Mouse (Mus musculus) gastrocnemius, postnatal 10 days (tissue): ENCODE data around the gene Cnnm4. TPM values are rescaled to one million over a fixed set of nuclear protein-coding genes. Genes with fewer than 3 reads are reported as not detected.

ENCODE experiments used
- DNase-seq: peaks from one replicate; pipeline ENCODE4 v3.0.0; 2021; ENCODE audit warnings: mixed read lengths
- total RNA-seq, 2 experiments: library from RNA; stranded (reverse); gene quantifications; 2 replicates each; pipeline ENCODE4 v1.2.3; 2021

The Cnnm4 gene
- total RNA-seq, 2 experiments from 2014 or later: 4.3 to 5.7 TPM

DNA sequence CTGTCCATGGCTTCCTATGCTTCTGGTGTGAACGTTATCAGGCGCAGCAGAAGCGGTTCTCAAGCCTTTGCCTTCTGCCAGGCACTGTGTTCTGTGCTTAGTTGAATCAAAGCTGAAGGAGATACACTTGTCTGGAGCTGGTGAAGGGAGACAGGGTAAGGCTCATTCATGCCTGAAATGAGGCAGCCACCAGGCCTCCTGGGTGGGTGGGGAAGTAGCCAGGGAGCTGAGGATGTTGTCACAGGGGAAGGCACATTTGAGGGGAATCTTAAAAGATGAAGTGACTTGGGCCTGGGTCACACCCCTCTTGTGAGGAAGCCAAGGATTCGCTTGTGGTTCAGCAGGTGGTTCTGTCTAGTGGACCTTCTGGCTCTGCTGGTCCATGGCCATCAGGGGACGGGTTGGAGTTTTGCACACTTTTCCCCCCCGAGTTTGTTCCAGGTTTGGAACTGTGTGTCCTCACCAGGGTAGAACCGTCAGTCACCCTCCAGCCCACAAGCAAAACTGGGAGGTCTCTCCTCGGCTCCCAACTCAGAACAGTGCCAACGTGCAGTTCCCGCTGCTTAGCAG lies 1.9 kb downstream of the Cnnm4 start:
- no peak for DNase-seq

DNA sequence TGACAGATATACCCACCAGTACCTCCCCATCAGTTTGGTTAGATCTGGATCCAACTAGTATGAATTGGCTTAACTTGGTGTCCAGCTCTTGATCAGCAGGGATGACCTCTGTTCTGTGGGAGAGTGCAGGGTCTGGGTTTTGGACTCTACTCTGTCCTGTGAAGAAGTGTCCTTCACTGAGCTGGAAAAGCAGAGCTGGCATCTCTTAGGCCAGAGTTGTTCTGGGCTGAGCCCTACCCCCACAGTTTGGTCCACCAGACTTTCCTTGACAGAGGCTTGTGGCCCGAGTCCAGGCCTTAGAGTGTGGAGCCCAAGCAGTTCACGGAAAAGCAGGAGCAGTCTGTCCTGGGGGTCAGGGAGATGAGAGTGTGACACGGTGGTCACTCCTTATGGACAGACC lies 3.2 kb downstream of the Cnnm4 start:
- DNase-seq: no peak

DNA sequence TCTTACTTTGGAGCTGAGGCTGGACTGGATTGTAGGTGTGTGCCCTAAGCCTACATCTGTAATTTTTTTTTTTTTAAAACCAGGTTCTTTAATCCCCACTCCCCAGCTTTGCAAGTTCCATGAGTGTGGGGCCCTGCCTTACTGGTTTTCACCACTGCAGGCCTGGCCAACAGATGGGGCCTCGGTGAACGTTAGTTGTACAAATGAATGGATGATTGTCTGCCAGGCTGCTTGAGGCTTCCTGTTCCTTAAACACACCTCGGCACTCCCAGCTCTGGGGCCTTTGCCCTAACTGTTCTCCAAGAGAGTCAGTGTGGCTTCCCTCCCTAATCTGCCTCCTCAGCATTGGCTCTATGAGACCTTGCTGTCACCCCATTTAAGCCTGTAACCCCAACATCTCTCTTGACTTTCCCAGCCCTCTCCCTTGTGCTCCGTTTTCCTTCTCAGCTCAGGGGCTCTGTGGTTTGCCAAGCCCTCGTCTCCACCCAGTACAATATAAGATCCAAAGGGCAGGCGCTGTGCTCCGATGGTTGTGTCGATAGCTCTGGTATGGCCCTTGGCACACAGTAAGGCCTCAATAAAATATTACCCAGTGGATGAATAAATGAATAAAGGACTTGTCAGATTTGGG lies 4.2 kb downstream of the Cnnm4 start:
- no peak for DNase-seq

DNA sequence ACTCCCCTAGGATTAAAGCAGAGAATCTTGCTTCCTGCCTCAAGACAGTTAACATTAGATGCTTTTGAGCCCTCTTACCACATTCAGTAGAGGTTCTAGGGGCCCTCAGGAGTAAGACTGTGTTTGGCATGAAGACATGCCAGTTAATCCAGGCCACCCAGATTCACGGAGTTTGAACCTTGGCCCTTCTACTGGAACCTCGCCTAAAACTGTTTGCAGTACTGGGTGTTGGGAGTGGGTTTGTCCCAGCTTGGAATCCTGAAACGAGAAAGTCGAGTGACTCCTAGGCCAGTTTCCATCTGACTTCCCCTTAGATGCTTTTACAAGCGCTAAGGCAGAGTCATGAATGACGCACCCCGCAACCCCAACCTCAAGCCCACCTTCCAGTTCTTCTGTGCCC lies 5.0 kb downstream of the Cnnm4 start:
- DNase-seq: no peak

DNA sequence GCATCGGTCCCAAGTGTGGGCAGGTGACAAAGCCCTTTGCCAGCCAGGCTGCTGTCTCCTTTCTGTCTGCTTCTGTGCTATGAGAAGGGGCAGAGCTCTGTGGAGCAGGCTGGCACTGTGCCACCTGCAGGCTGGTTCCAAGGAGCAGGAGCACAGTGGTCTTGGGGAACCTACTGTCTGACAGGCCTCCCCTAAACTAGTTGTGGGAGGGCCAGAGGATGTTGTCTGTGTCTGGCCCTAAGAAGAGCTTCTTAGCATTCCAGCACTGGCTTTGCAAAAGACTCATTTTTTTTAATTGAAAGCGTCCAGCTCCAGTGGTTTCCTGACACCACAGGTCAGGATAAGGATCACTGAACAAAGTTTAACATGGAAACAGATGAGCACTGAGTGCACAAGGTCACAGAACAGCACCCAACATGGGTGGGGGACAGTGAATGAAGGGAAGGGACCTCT lies 6.9 kb downstream of the Cnnm4 start:
- no peak for DNase-seq

DNA sequence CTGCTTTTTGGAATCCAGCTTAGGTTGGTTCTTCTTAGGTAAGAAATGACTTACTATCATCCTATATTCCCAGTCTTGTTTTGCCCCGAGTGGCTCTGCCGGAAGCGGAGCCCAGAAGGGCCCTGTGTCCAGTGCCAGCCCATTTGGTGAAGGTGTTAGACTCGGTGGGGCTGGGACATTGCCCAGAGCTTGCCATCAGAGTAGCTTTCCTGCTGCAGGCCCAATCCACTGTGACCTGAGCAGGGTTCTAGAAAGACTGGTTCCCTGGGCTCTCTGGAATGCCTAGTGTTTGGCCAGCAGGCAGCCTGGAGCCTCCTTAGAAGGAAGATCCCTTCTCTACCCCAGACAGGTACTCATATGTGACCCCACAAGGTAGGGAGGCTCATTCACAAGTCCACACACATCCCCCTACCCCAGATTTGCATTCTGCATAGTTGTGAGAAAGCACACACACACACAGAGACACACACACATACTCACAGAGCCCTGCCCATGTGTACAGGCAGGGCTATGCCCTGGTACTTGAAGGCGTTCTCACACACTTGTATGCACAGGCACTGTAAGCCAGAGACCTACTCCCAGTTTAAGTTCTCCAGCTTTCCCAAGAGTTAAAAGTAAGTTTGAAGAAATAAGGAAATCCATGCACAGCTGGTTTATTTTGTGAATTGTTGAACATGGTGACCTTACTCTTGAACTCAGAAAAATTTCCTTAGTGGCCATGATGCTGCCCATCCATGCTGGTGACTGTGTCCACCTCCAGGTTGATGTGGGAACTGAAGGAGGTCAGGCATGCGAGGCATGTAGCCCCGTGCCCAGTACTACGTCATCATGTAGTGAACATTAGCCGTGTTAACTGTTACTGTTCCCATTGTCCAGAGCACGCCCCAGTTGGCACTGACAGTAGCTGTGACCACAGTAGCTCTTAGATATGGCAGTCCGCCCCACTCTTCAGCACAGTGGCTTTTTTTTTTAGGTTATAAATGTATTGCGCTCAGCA lies 8.8 kb downstream of the Cnnm4 start:
- no peak for DNase-seq

DNA sequence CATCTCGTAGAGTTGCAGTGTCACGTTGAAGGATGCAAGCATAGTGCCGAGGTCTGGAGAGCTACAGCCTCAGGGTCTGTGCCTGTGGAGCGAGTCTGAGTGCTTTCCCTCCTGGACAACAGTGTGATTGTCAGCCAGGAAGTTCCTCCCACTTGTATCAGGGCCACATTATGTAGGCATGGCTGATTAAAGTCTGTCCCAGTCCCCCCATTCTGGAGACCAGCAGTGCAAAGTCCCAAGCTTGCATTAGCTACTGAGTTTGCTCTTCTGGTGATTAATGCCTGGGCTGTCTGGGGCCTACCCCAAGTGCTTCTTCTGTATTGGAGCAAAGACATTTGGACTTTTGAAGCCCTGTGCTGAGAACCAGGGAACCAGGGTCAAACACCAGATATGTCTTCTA lies 12.4 kb downstream of the Cnnm4 start:
- DNase-seq: no peak

DNA sequence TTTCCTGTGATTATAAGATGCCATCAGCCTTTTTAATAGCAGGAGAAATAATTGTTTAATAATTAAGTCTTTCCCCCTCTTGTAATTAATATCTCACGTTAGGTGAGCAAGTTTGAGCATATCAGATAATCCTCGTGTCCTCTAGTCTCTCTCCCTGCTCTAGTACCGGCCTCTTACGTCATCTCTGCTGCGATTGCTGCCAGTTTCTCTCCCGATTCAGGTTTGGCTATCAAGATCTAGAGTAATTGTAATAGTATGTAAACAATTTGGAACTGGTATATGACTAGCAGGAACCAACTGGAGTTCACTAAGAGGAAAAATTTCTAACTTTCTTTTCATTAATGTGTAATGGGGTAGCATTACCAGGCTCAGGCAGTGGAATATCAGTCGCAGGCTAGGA lies 13.7 kb downstream of the Cnnm4 start:
- DNase-seq: no peak

DNA sequence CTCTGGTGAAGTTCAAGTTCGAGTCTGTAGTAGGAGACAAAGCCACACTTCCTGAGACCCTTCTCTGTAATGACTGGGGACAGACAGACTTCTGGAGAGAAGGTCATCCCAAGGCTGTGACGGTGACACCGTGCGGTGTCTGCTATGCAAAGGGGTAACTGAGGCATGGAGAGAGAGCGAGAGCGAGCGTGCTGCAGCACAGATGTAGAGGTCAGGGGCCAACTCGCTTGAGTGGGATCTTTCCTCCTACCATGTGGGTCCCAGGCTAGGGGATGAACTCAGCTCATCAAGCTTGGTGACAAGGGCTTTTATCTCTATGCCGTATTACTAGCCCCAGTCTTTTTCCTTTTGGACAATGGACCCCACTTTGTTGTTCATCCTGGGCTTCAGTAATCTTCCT lies 15.7 kb downstream of the Cnnm4 start:
- DNase-seq: no peak

DNA sequence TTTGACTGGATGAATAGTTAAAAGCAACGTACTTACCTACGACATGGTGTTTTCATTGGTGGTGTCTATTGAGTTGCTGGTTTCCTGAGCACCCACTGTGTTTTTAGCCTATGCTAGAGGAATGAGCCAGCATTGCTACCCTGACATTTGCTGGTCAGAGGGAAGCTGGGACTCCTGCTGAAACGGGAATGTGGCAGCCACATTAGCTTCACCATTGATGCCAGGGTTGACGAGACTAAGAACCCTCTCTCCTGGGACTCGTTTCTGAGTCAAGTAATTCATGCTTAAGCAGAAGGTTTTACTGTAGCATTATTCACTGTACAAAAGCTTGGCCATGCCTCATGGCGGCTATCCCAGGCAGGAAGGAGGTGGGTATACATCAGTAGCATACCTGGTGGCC lies 18.2 kb downstream of the Cnnm4 start:
- no peak for DNase-seq

DNA sequence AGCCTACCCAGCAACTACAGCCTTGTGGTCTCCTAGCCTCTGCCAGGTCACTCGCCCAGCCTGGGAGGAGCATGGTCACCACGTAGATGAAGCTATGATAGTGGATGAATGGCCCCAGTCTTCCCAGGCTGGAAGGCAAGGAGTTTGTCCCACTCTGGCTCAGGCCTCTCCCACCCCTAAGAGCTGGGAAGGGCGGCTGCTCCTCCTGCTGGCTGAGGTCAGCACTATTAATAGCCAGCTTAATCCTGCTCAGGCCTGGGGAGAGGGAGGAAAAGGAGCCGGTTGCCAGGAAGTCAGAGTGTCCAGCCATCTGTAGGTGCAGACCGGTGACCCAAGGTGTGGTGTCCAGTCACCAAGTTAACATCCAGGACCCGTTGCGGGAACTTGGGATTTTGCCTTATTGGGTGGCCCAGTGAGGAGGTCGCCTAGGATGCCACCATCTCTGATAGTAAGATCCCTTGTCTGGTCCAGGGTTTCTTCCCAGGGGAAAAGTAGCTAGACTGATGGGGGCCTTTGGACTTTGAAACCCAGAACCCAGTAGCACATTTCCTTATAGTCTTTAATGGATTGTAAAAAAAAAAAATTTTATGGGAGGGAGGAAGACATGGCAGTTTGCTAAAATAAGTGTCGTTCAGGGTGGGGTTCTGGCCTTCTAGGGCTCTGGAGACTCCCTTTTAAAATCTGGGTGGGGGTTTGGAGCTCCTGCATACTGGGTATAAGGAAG lies 21.2 kb downstream of the Cnnm4 start:
- peak; percentile 63 for DNase-seq

DNA sequence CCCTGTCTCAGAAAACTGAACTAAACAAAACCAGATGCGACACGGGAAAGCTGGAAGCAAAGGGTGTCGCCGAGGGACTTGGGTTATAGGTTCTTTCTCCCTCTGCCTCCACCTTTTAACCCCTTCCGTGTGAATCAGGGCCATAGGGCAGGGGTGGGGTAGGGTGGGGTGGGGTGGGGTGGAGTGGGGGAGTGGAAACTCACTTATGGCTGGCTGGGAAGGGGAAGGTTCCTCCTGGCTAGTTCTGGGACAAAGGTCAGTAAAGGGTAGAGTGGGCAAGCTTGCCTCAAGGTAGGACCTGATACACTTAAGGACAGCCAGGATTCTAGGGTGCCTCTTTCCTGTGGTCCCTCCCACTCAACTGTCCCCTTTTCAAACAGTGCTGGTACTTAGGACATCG lies 21.9 kb downstream of the Cnnm4 start:
- DNase-seq: no peak

DNA sequence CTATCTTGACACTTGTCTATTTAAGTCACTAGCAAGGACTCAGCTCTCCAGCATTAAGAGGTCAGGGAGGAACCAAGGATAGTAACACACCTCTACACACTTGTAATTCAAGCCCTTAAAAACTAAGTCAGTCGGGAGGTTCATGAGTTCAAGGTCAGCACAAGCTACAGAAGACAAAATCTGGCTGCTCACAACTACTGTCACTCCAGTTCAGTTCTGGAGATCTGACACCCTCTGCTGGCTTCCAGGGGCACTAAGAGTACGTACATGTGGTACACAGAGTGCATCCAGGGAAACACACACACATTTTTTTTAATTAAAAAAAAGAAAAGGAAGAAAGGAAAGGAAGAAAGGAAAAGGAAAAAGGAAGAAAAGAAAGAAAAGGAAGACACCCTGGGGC lies 25.3 kb downstream of the Cnnm4 start:
- no peak for DNase-seq

DNA sequence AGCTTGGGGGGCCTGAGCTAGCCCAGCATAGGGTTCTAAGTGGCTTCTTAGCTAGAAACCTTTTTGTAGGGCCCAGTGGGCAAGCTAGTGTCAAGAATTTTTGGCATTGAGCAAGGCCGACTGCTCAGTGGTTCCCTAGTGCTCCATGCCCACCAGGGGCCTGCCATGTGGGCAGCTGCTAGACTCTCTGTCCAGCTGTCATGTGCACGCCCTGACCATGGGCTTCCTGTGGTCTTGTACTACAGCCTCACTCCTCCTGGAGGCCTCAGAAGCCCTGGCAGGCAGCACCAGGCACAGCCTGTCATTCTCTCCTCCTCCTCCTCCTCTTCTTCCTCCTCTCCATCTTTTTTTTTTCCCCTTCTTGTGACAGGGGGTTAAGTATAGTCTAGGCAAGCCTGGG lies 25.9 kb downstream of the Cnnm4 start:
- no peak for DNase-seq

DNA sequence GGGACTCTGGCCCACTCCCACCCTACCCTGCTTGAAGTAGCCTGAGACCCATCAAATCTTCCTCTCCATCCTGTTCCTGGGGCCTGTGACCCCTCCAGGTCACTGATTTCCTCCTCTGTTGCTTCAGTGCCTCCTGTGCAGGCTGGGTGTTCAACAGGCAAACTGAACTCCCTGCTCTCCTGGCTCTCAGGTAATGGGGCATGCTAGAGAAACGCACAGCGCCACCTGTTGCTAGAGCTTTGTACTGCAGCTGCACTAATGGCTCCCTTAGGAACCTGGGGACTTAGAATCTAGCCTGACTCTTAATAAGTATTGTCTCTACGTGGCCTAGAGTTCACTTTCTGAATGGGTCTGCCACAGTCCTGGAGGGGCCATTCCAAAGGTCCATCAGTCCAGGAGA lies 29.8 kb downstream of the Cnnm4 start:
- DNase-seq: peak; percentile 83

DNA sequence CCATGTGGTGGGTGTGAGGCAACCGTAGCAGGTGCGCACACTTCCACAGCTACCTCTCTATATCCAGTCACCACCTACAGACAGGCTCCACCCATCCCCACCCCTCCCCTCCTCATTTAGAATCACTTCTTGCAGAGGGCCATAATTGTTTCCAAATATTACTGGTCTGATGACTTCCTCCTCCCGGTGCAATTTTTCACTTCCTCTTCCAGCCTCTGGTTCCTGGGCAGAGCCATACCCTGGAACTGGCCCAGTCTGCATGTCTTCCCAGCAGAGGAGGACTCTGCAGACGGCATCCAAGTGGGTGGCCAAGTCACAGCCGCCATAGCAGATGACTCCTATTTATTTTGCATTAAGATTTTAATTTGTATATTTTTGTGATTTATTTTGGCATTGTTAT lies 36.8 kb downstream of the Cnnm4 start:
- DNase-seq: no peak

DNA sequence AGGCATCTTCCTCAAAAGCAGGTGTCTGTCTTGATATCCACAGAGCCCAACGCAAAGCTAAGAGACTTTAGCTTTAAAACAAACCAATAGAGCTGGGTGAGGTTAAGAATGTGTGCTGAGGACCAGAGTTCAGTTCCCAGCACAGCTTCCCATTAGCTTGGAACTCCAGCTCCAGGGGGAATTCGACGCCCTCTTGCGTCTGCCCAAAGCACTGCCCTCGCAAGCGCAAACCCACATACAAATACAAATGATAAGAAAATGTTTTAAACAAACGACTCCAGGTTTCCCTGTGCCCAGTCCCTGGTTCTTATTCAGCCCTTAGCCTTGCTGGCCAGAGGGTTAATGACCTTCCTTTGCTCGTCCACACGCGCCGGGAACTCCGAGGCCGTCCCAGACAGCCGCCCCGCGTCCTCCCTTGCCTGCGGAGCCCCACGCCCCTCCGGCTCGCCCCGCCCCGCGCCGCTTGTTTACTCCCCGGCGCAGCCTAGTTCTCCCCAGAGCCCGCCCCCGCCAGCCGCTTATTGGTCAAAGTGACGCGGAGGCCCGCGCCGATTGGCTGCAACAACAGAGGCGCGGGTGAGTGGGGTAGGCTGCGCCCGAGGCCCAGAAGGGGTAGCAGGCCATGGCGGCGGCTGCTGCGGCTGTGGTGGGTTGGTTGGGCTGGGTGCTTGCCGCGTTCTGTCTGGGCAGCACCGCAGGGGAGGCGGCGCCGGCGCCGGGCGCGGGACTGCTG lies 40.0 kb downstream of the Cnnm4 start, which contains the start of gene Cnnm3:
Gene Cnnm3 (plus strand): TSS at position 579 of the 733 bp plus-strand sequence.
- peak; percentile 100 for DNase-seq

DNA sequence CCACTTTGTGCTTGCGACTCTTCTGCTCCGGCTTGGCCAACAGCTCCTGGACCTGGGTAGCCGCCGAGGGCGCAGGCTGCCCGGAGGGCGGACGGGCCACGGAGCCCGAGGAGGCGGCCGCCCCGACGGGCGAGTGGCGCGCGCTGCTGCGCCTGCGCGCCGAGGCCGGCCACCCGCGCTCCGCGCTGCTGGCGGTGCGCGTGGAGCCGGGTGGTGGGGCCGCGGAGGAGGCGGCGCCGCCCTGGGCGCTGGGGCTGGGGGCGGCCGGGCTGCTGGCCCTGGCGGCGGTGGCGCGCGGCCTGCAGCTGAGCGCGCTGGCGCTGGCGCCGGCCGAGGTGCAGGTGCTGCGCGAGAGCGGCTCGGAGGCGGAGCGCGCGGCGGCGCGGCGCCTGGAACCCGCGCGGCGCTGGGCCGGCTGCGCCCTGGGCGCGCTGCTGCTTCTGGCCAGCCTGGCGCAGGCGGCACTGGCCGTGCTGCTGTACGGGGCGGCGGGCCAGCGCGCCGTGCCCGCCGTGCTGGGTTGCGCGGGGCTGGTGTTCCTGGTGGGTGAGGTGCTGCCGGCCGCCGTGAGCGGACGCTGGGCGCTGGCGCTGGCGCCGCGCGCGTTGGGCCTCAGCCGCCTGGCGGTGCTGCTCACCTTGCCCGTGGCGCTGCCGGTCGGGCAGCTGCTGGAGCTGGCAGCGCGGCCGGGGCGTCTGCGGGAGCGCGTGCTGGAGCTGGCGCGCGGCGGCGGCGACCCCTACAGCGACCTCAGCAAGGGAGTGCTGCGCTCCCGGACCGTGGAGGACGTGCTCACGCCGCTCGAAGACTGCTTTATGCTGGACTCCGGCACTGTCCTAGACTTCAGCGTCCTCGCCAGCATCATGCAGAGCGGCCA lies 40.9 kb downstream of the Cnnm4 start:
- peak; percentile 62 for DNase-seq

DNA sequence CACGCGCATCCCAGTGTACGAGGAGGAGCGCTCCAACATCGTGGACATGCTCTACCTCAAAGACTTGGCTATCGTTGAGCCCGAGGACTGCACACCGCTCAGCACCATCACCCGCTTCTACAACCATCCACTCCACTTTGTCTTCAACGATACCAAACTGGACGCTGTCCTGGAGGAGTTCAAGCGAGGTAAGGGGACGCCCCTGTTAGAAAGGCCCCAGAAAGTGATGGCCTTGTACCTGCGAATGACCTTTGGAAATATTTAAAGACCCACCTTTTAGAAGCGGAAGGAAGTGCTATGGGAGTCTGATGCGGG lies 41.5 kb downstream of the Cnnm4 start:
- no peak for DNase-seq

DNA sequence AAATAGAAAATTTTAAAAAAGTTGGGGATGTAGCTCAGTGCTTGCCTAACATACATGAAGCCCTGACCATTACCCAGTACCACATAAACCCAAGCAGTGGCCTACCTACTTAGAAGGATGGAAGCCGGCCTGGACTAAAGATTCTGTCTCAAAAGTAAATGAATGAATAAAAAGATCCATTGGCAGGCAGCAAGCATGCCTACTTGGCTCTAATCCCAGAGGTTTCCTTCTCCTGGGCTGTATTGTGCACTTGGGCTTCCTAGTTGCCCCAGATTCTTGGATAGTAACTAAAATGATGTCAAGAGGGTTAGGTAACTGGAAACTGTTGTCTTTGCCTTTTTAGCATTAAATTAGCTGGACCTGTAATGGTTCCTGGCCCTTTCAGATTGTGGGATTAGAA lies 41.9 kb downstream of the Cnnm4 start:
- DNase-seq: no peak

DNA sequence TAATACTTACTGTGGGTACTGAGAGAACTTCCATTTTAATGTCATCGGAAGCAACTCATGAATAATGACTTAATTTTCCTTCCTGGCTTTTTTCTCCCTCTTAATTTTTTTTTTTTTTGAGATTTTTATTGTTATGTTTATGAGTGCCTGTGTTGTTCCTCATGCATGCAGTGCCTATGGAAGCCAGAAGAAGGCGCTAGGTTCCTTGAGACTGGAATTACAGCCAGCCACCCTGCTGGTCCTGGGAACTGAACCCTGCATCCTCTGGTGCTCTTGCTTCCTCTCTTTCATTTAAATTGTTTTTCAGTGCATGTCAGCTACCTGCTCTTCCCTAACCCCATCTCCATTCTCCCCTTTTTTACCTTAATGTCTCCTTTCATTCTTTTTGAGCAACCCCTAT lies 42.3 kb downstream of the Cnnm4 start:
- no peak for DNase-seq
